Mouse (Mus musculus) MEL (cell line): ENCODE measurements around the gene Ttpal. TPM values are rescaled to one million over a fixed set of nuclear protein-coding genes. Genes with fewer than 3 reads are reported as not detected.

ENCODE experiments used
- DNase-seq: peaks from one replicate; pipeline ENCODE4 v3.0.0; 2011; ENCODE audit warnings: low read depth, low spot score
- H3K27ac ChIP-seq: 2 replicates; pipeline ENCODE4 v1.5.1; 2012; ENCODE audit warnings: low read depth, mild to moderate bottlenecking, control low read depth, low read length, moderate library complexity; ENCODE audit not compliant: control insufficient read depth
- H3K27me3 ChIP-seq, 2 experiments: fragments of 150-350 bp in 1 of 2; sonication (generic) in 1 of 2; 2 replicates each; pipeline ENCODE4 v1.6.1; 2012; ENCODE audit warnings: low read length in 2 of 2, mild to moderate bottlenecking in 2 of 2, improper control_type of control experiment in 1 of 2, moderate library complexity in 1 of 2; ENCODE audit not compliant: insufficient read depth in 2 of 2, control insufficient read depth in 1 of 2
- H3K36me3 ChIP-seq, 2 experiments: 2 replicates each; pipeline ENCODE4 v1.6.1; 2012 to 2014; ENCODE audit warnings: low read length in 2 of 2, improper control_type of control experiment in 1 of 2, inconsistent platforms in 1 of 2, mild to moderate bottlenecking in 1 of 2; ENCODE audit not compliant: insufficient read depth in 2 of 2, control insufficient read depth in 1 of 2
- H3K4me1 ChIP-seq, 2 experiments: fragments of 150-350 bp in 1 of 2; sonication (generic) in 1 of 2; 2 replicates each; pipeline ENCODE4 v1.6.1; 2012; ENCODE audit warnings: low read length in 2 of 2, improper control_type of control experiment in 1 of 2, mild to moderate bottlenecking in 1 of 2; ENCODE audit not compliant: insufficient read depth in 2 of 2, control insufficient read depth in 1 of 2
- H3K4me3 ChIP-seq, 2 experiments: fragments of 150-350 bp in 1 of 2; sonication (generic) in 1 of 2; 2 replicates each; pipeline ENCODE4 v1.5.1; 2012; ENCODE audit warnings: low read depth in 2 of 2, low read length in 2 of 2, mild to moderate bottlenecking in 2 of 2, moderate library complexity in 2 of 2, control low read depth in 1 of 2, improper control_type of control experiment in 1 of 2; ENCODE audit not compliant: control insufficient read depth in 1 of 2, insufficient read depth in 1 of 2
- H3K79me2 ChIP-seq: 2 replicates; pipeline ENCODE4 v1.6.1; 2012; ENCODE audit warnings: mild to moderate bottlenecking, low read length, moderate library complexity; ENCODE audit not compliant: control insufficient read depth, poor library complexity, insufficient read depth
- H3K9ac ChIP-seq: 2 replicates; pipeline ENCODE4 v1.6.1; 2012; ENCODE audit warnings: low read depth, mild to moderate bottlenecking, control low read depth, low read length, moderate library complexity; ENCODE audit not compliant: control insufficient read depth, poor library complexity, severe bottlenecking
- H3K9me3 ChIP-seq: fragments of 150-350 bp; sonication (generic); replicated peaks from 2 replicates; pipeline ENCODE4 v1.6.1; 2012; ENCODE audit warnings: mild to moderate bottlenecking, low read length, improper control_type of control experiment, moderate library complexity; ENCODE audit not compliant: insufficient read depth
- CHD2 ChIP-seq: IDR thresholded peaks from 2 replicates; pipeline ENCODE4 v1.6.1; 2011; ENCODE audit warnings: low read length, improper control_type of control experiment
- ELF1 ChIP-seq: IDR thresholded peaks from 2 replicates; pipeline ENCODE4 v1.6.1; 2014; ENCODE audit warnings: low read depth, mild to moderate bottlenecking, inconsistent platforms, low read length, improper control_type of control experiment, moderate library complexity
- EP300 ChIP-seq, 2 experiments: IDR thresholded peaks; 2 replicates each; pipeline ENCODE4 v1.6.1; 2011; ENCODE audit warnings: improper control_type of control experiment in 2 of 2, low read length in 2 of 2, low read depth in 1 of 2, mild to moderate bottlenecking in 1 of 2
- ETS1 ChIP-seq: IDR thresholded peaks from 2 replicates; pipeline ENCODE4 v1.6.1; 2012; ENCODE audit warnings: low read depth, mild to moderate bottlenecking, inconsistent platforms, low read length, improper control_type of control experiment, moderate library complexity
- GABPA ChIP-seq: IDR thresholded peaks from 2 replicates; pipeline ENCODE4 v1.6.1; 2012; ENCODE audit warnings: low read depth, mild to moderate bottlenecking, inconsistent platforms, low read length, improper control_type of control experiment, moderate library complexity
- GATA1 ChIP-seq: IDR thresholded peaks from 2 replicates; pipeline ENCODE4 v1.6.1; 2011; ENCODE audit warnings: low read depth, low read length, improper control_type of control experiment
- HCFC1 ChIP-seq: IDR thresholded peaks from 2 replicates; pipeline ENCODE4 v1.6.1; 2012; ENCODE audit warnings: low read depth, mild to moderate bottlenecking, inconsistent platforms, low read length, improper control_type of control experiment, moderate library complexity
- MAX ChIP-seq: IDR thresholded peaks from 2 replicates; pipeline ENCODE4 v1.6.1; 2011; ENCODE audit warnings: low read length, improper control_type of control experiment
- MEF2A ChIP-seq: IDR thresholded peaks from 2 replicates; pipeline ENCODE4 v1.6.1; 2014; ENCODE audit warnings: low read depth, mild to moderate bottlenecking, inconsistent platforms, low read length, improper control_type of control experiment; ENCODE audit not compliant: poor library complexity, insufficient replicate concordance, severe bottlenecking; ENCODE audit errors: extremely low read depth
- NELFE ChIP-seq: IDR thresholded peaks from 2 replicates; pipeline ENCODE4 v1.6.1; 2011; ENCODE audit warnings: low read depth, low read length, improper control_type of control experiment
- TCF12 ChIP-seq: IDR thresholded peaks from 2 replicates; pipeline ENCODE4 v1.6.1; 2014; ENCODE audit warnings: low read depth, mild to moderate bottlenecking, inconsistent platforms, low read length, improper control_type of control experiment, moderate library complexity
- ZKSCAN1 ChIP-seq: IDR thresholded peaks from 2 replicates; pipeline ENCODE4 v1.6.1; 2012; ENCODE audit warnings: low read depth, mild to moderate bottlenecking, inconsistent platforms, low read length, improper control_type of control experiment, moderate library complexity
- polyA plus RNA-seq, 2 experiments: library from polyadenylated mRNA; stranded (reverse) in 1 of 2; unstranded in 1 of 2; fragments of >175 nt in 1 of 2; fragments of >200 nt in 1 of 2; gene quantifications; 2 replicates each; pipeline versions ENCODE4 v1.2.1 to v1.2.4; 2012; ENCODE audit warnings: low replicate concordance in 2 of 2, low read depth in 1 of 2; ENCODE audit not compliant: insufficient read length in 2 of 2, insufficient read depth in 1 of 2, missing spikeins in 1 of 2
- total RNA-seq: library from RNA; depleted of rRNA; stranded (reverse); fragments of 300-350 nt; gene quantifications from 2 replicates; pipeline ENCODE4 v1.2.3, GENCODE M21; 2012

Ttpal gene
- total and polyA plus RNA-seq, 3 experiments: 18.9 to 20.4 TPM; not detected in 1

- Histone ChIP-seq H3K4me3 (no peak overlapping the region), H3K27me3 (peaks cover 8 to 12% of the 10 kb centered on the region in 2 experiments; a peak in 3 of 4 replicates), H3K27ac (no peak overlapping the region), H3K9ac (no peak overlapping the region), H3K79me2 (no peaks in the 10 kb centered on the region), H3K9me3 (no peaks in the 10 kb centered on the region), H3K36me3 (no peaks in the 10 kb centered on the region), H3K4me1 (no peaks in the 10 kb centered on the region)
- DNase-seq: no peak
- TF ChIP-seq MEF2A: no peak
- TF ChIP-seq HCFC1: no peak
- no peak for TF ChIP-seq ELF1
- no peak for TF ChIP-seq GABPA
- TF ChIP-seq GATA1: no peak
- no peak for TF ChIP-seq ZKSCAN1
- no peak for TF ChIP-seq TCF12
- TF ChIP-seq CHD2: no peak
Measured at GRCm38 (mm10) chr2:163577986-163578385, 24.1 kb upstream of the Ttpal start.

- H3K27me3 ChIP-seq: peaks cover 3 to 9% of the 10 kb centered on the region in 2 experiments; a peak in 3 of 4 replicates
- no peaks in the 10 kb centered on the region for H3K9me3 ChIP-seq
- TF ChIP-seq MAX (peak; percentile 21; the same call in 1 of the 2 replicates), EP300 (IDR thresholded peaks at IDR 0.05; ENCODE audit: low read depth in 1 of 2, low read length in 2 of 2) (peak in 1 of 2 experiments; percentile 33; a peak in 1 of 4 replicates), ETS1 (0 out of 2 replicates have a peak, but pooled peaks have one; percentile 16), NELFE (no peak)
- TF ChIP-seq, all 39 proteins: peak for 3
- no peak for DNase-seq
- Histone ChIP-seq H3K79me2 (no peaks in the 10 kb centered on the region), H3K4me3 (no peak overlapping the region), H3K27ac (no peak overlapping the region), H3K36me3 (no peaks in the 10 kb centered on the region), H3K9ac (no peak overlapping the region), H3K4me1 (no peaks in the 10 kb centered on the region)
Measured at GRCm38 (mm10) chr2:163580069-163580945, 21.8 kb upstream of the Ttpal start.
